Mouse (Mus musculus) thymus, postnatal 14 days (tissue): ENCODE measurements around the gene Gpr19.

ENCODE experiments used
- DNase-seq: peaks from one replicate; pipeline ENCODE4 v3.0.0; 2021

The Gpr19 gene

GRCm38 (mm10) chr6:134847550-134847949, 50.8 kb downstream of the Gpr19 start:
- no peak for DNase-seq

GRCm38 (mm10) chr6:134846308-134846707, 52.1 kb downstream of the Gpr19 start:
- DNase-seq: no peak

GRCm38 (mm10) chr6:134845726-134846125, 52.7 kb downstream of the Gpr19 start:
- no peak for DNase-seq

GRCm38 (mm10) chr6:134840346-134840745, 58.0 kb downstream of the Gpr19 start:
- DNase-seq: no peak

- DNase-seq: no peak
Observed at GRCm38 (mm10) chr6:134838111-134838510, 60.3 kb downstream of the Gpr19 start.

- no peak for DNase-seq
Observed at GRCm38 (mm10) chr6:134834585-134835251, 63.7 kb downstream of the Gpr19 start.

GRCm38 (mm10) chr6:134830776-134831175, 67.6 kb downstream of the Gpr19 start:
- DNase-seq: peak; percentile 20

GRCm38 (mm10) chr6:134829786-134830700, 68.3 kb downstream of the Gpr19 start, which contains the start of gene Crebl2:
Gene Crebl2 (plus strand): TSS chr6:134830154.
- peak; percentile 98 for DNase-seq

- DNase-seq: peak; percentile 50
Observed at GRCm38 (mm10) chr6:134822844-134823243, 75.5 kb downstream of the Gpr19 start.

GRCm38 (mm10) chr6:134820411-134820810, 78.0 kb downstream of the Gpr19 start:
- no peak for DNase-seq

GRCm38 (mm10) chr6:134819741-134820140, 78.6 kb downstream of the Gpr19 start:
- DNase-seq: no peak
